In the genomic region with DNA sequence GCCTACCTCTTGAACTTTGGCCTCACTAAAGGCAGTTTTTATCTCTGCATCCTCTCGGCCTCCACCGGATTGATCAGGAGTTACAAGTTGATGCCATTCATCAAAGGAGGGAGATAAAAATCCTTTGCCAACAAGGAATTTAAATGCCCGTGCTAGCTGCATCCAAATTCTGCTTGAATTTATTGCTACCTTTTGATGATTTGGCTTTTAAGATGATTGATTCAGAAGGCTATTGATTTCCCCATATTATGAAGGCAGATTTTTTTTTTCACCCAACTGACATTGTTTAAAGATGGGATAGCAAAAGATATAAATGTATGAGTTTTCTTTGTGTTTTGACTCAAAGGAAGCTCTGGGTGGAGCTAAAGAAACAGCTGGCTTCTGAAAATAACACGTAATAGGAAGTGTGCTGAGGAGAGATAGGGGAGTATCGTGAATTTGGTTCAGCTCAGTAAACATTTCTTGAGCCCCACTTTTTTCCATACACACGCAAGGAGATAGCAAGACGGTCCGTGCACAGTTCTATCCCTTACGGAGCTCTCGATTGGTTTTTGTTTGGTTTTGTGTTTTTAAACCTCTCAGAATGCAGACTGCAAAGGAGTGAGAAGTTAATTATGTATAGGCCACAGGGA, we compare ENCODE assay signal across 8 mouse cellular contexts. TPM values are rescaled to one million over a fixed set of nuclear protein-coding genes. Genes with fewer than 3 reads are reported as not detected.
DNase-seq lines count a peak whose midpoint lies in the region; ATAC-seq and TF ChIP-seq lines count a peak whose summit lies in the region.

No protein-coding gene starts in this region.

- H3K9ac ChIP-seq in MEL (ENCODE audit: control insufficient read depth, low read depth, low read length, poor library complexity, severe bottlenecking), result peak overlapping the region; percentile 88
- peak overlapping the region; percentile 91 for H3K9ac ChIP-seq in forebrain, embryonic 14.5 days (ENCODE audit: low read length)
- peak overlapping the region; percentile 69 for H3K9ac ChIP-seq in limb, embryonic 15.5 days
- peak overlapping the region; percentile 80 for H3K9ac ChIP-seq in neural tube, embryonic 14.5 days (replicated peaks; ENCODE audit: low read depth, low read length)

- 45% methylated on average over 10 of the region's 10 CpGs for WGBS in forebrain, embryonic 14.5 days
- WGBS in limb, embryonic 15.5 days, result 41% methylated on average over 10 of the region's 10 CpGs
- 43% methylated on average over 10 of the region's 10 CpGs for WGBS in neural tube, embryonic 14.5 days

- ATAC-seq in forebrain, embryonic 14.5 days, result no peak
- no peak for ATAC-seq in limb, embryonic 15.5 days (ENCODE audit: insufficient number of reproducible peaks, low FRiP score, low TSS enrichment, low read depth)
- no peak for ATAC-seq in neural tube, embryonic 14.5 days (ENCODE audit: low read depth)

- TF ChIP-seq CTCF in MEL (IDR thresholded peaks at IDR 0.05 in 2 of 3, conservative IDR thresholded peaks at IDR 0.05 in 1 of 3; ENCODE audit: control insufficient read depth in 1 of 3, insufficient read depth in 1 of 3, low read depth in 2 of 3, low read length in 3 of 3, poor library complexity in 1 of 3, severe bottlenecking in 1 of 3), result no peak

- H3K4me3 ChIP-seq in MEL (ENCODE audit: control insufficient read depth in 1 of 2, insufficient read depth in 1 of 2, low read depth in 2 of 2, low read length in 2 of 2), result peak overlapping the region; percentile 78 to 82
- peak overlapping the region; percentile 86 for H3K4me3 ChIP-seq in forebrain, embryonic 14.5 days (ENCODE audit: low read depth, low read length)
- H3K4me3 ChIP-seq in limb, embryonic 15.5 days, result peak overlapping the region; percentile 92
- peak overlapping the region; percentile 84 for H3K4me3 ChIP-seq in neural tube, embryonic 14.5 days (ENCODE audit: low read depth, low read length)

- peaks cover 3 to 21% of the 10 kb centered on the region in 2 experiments; a peak in 2 of 4 replicates for H3K36me3 ChIP-seq in MEL (ENCODE audit: control insufficient read depth in 1 of 2, insufficient read depth in 2 of 2, low read length in 2 of 2)
- peaks cover 17% of the 10 kb centered on the region for H3K36me3 ChIP-seq in forebrain, embryonic 14.5 days (ENCODE audit: control insufficient read depth, insufficient read depth, low read length)
- H3K36me3 ChIP-seq in limb, embryonic 15.5 days, result peaks cover 18% of the 10 kb centered on the region; the same call in 1 of the 2 replicates
- 0 out of 2 replicates have a peak, but pooled peaks cover 4% of the 10 kb centered on the region for H3K36me3 ChIP-seq in neural tube, embryonic 14.5 days (ENCODE audit: control insufficient read depth, insufficient read depth, low read length)

- no peak for TF ChIP-seq POLR2A in MEL (IDR thresholded peaks at IDR 0.05; ENCODE audit: control insufficient read depth in 1 of 2, insufficient read depth in 1 of 2, low read depth in 1 of 2, low read length in 2 of 2, poor library complexity in 1 of 2)

- no peak for TF ChIP-seq RAD21 in MEL (IDR thresholded peaks at IDR 0.05; ENCODE audit: low read depth, low read length)

- H3K79me2 ChIP-seq in MEL (ENCODE audit: control insufficient read depth, insufficient read depth, low read length, poor library complexity), result peaks cover 17% of the 10 kb centered on the region

- H3K4me2 ChIP-seq in forebrain, embryonic 14.5 days (ENCODE audit: low read length), result peak overlapping the region; percentile 68
- H3K4me2 ChIP-seq in limb, embryonic 15.5 days, result peak overlapping the region; percentile 66
- H3K4me2 ChIP-seq in neural tube, embryonic 14.5 days (ENCODE audit: low read depth, low read length), result peak overlapping the region; percentile 68

- H3K9me3 ChIP-seq in MEL (replicated peaks; ENCODE audit: insufficient read depth, low read length), result no peaks in the 10 kb centered on the region
- H3K9me3 ChIP-seq in forebrain, embryonic 14.5 days (replicated peaks; ENCODE audit: control insufficient read depth, low read length), result no peaks in the 10 kb centered on the region
- H3K9me3 ChIP-seq in limb, embryonic 15.5 days, result no peaks in the 10 kb centered on the region
- no peaks in the 10 kb centered on the region for H3K9me3 ChIP-seq in neural tube, embryonic 14.5 days (ENCODE audit: control insufficient read depth, low read length)

- no peaks in the 10 kb centered on the region for H3K27me3 ChIP-seq in MEL (ENCODE audit: control insufficient read depth in 1 of 2, insufficient read depth in 2 of 2, low read length in 2 of 2)
- peaks cover 8% of the 10 kb centered on the region; the same call in 1 of the 2 replicates for H3K27me3 ChIP-seq in forebrain, embryonic 14.5 days (replicated peaks; ENCODE audit: control insufficient read depth, insufficient read depth, low read length)
- H3K27me3 ChIP-seq in limb, embryonic 15.5 days, result peaks cover 17% of the 10 kb centered on the region; the same call in 1 of the 2 replicates
- H3K27me3 ChIP-seq in neural tube, embryonic 14.5 days (ENCODE audit: control insufficient read depth, insufficient read depth, low read length), result no peaks in the 10 kb centered on the region

- intact Hi-C loops in left cerebral cortex, postnatal 10 days (cut with DNase I), result no loop called here

- peak; percentile 29 for DNase-seq in embryo, embryonic 10 days (ENCODE audit: low spot score)
- no peak for DNase-seq in embryo, embryonic 9.5 days (ENCODE audit: extremely low spot score)
- peak; percentile 92 for DNase-seq in MEL (ENCODE audit: low read depth, low spot score)
- peak; percentile 42 for DNase-seq in forebrain, embryonic 14.5 days (ENCODE audit: low spot score)
- no peak for DNase-seq in cerebellum, postnatal 36 days
- no peak for DNase-seq in left cerebral cortex, postnatal 10 days (ENCODE audit: extremely low spot score in 1 of 2, low spot score in 2 of 2)

- peak overlapping the region; percentile 97 for H3K27ac ChIP-seq in MEL (ENCODE audit: control insufficient read depth, low read depth, low read length)
- H3K27ac ChIP-seq in forebrain, embryonic 14.5 days (ENCODE audit: low read depth, low read length), result peak overlapping the region; percentile 81
- H3K27ac ChIP-seq in limb, embryonic 15.5 days, result no peak overlapping the region
- peak overlapping the region; percentile 80 for H3K27ac ChIP-seq in neural tube, embryonic 14.5 days (ENCODE audit: low read depth, low read length)

- peak; percentile 87 to 96 for TF ChIP-seq EP300 in MEL (IDR thresholded peaks at IDR 0.05; ENCODE audit: low read depth in 1 of 2, low read length in 2 of 2)

- peaks cover 12 to 29% of the 10 kb centered on the region in 2 experiments for H3K4me1 ChIP-seq in MEL (ENCODE audit: control insufficient read depth in 1 of 2, insufficient read depth in 2 of 2, low read length in 2 of 2)
- H3K4me1 ChIP-seq in forebrain, embryonic 14.5 days (ENCODE audit: control insufficient read depth, insufficient read depth, low read length), result peaks cover 12% of the 10 kb centered on the region
- peaks cover 15% of the 10 kb centered on the region for H3K4me1 ChIP-seq in limb, embryonic 15.5 days
- peaks cover 16% of the 10 kb centered on the region for H3K4me1 ChIP-seq in neural tube, embryonic 14.5 days (ENCODE audit: control insufficient read depth, insufficient read depth, low read length)

TF ChIP-seq in MEL, 35 proteins besides CTCF, POLR2A, EP300 and RAD21 (continues in another document):
- TF ChIP-seq RCOR1 (IDR thresholded peaks at IDR 0.05; ENCODE audit: low read depth, low read length), result peak; percentile 56; the same call in 1 of the 2 replicates
- no peak for TF ChIP-seq NRF1 (IDR thresholded peaks at IDR 0.05; ENCODE audit: insufficient read depth, low read depth, low read length, poor library complexity, severe bottlenecking)
- TF ChIP-seq MYC (IDR thresholded peaks at IDR 0.05; ENCODE audit: low read depth, low read length), result no peak
- no peak for TF ChIP-seq TBP (IDR thresholded peaks at IDR 0.05; ENCODE audit: low read depth, low read length)
- no peak for TF ChIP-seq ZMIZ1 (IDR thresholded peaks at IDR 0.05; ENCODE audit: low read depth, low read length)
- TF ChIP-seq CHD2 (IDR thresholded peaks at IDR 0.05; ENCODE audit: low read length), result no peak
- no peak for TF ChIP-seq KAT2A (conservative IDR thresholded peaks at IDR 0.05; ENCODE audit: low read depth, low read length)
- no peak for TF ChIP-seq POLR2AphosphoS5 (IDR thresholded peaks at IDR 0.05; ENCODE audit: borderline replicate concordance, low read depth, low read length)
- peak; percentile 70 for TF ChIP-seq HCFC1 (IDR thresholded peaks at IDR 0.05; ENCODE audit: low read depth, low read length)
- 0 out of 2 replicates have a peak, but pooled peaks have one; percentile 39 for TF ChIP-seq GABPA (IDR thresholded peaks at IDR 0.05; ENCODE audit: low read depth, low read length)
- no peak for TF ChIP-seq ZC3H11A (IDR thresholded peaks at IDR 0.05; ENCODE audit: low read depth, low read length)

RNA-seq across cellular contexts. Expression of a gene that starts 1.0 kb away (rescaled TPM):
- total RNA-seq in MEL (2012; rRNA removed), result 29.4 and 44.6 TPM in 2 replicates
- 10 to 100 TPM in 1 of 2 experiments, not detected in 1; 55.0 TPM for polyA plus RNA-seq in MEL (2012; ENCODE audit: insufficient read depth in 1 of 2, insufficient read length in 2 of 2, low read depth in 1 of 2, low replicate concordance in 2 of 2, missing spikeins in 1 of 2)
- 159 and 173 TPM in 2 replicates for polyA plus RNA-seq in forebrain, embryonic 14.5 days (2014; fragmentation: Nextera tagmentation; extraction: Ambion mirVana)
- 79.2 and 90.3 TPM in 2 replicates for polyA plus RNA-seq in limb, embryonic 15.5 days (2015; fragmentation: Nextera tagmentation; extraction: Ambion mirVana)
- polyA plus RNA-seq in neural tube, embryonic 14.5 days (2014; fragmentation: Nextera tagmentation; extraction: Ambion mirVana), result 181 and 199 TPM in 2 replicates
- 100 to 1,000 TPM; 141 to 143 TPM for total RNA-seq in left cerebral cortex, postnatal 10 days (2021)

RNA-seq across cellular contexts. Expression of a gene that starts 46.9 kb away (rescaled TPM):
- total RNA-seq in MEL (2012; rRNA removed), result not detected in 2 replicates
- polyA plus RNA-seq in MEL (2012; ENCODE audit: insufficient read depth in 1 of 2, insufficient read length in 2 of 2, low read depth in 1 of 2, low replicate concordance in 2 of 2, missing spikeins in 1 of 2), result under 1 TPM in 1 of 2 experiments, not detected in 1; 0.07 TPM
- 0.18 TPM in 1 of 2 replicates, not detected in the other for polyA plus RNA-seq in forebrain, embryonic 14.5 days (2014; fragmentation: Nextera tagmentation; extraction: Ambion mirVana)
- 0.13 TPM in 1 of 2 replicates, not detected in the other for polyA plus RNA-seq in limb, embryonic 15.5 days (2015; fragmentation: Nextera tagmentation; extraction: Ambion mirVana)
- polyA plus RNA-seq in neural tube, embryonic 14.5 days (2014; fragmentation: Nextera tagmentation; extraction: Ambion mirVana), result 0.09 TPM in 1 of 2 replicates, not detected in the other
- under 1 TPM; 0.16 to 0.19 TPM for total RNA-seq in left cerebral cortex, postnatal 10 days (2021)

RNA-seq across cellular contexts. Expression of a gene that starts 55.3 kb away (rescaled TPM):
- not detected in 2 replicates for total RNA-seq in MEL (2012; rRNA removed)
- polyA plus RNA-seq in MEL (2012; ENCODE audit: insufficient read depth in 1 of 2, insufficient read length in 2 of 2, low read depth in 1 of 2, low replicate concordance in 2 of 2, missing spikeins in 1 of 2), result not detected
- polyA plus RNA-seq in forebrain, embryonic 14.5 days (2014; fragmentation: Nextera tagmentation; extraction: Ambion mirVana), result 1.9 and 2.9 TPM in 2 replicates
- 3.4 and 5.0 TPM in 2 replicates for polyA plus RNA-seq in limb, embryonic 15.5 days (2015; fragmentation: Nextera tagmentation; extraction: Ambion mirVana)
- polyA plus RNA-seq in neural tube, embryonic 14.5 days (2014; fragmentation: Nextera tagmentation; extraction: Ambion mirVana), result 4.6 and 5.5 TPM in 2 replicates
- total RNA-seq in left cerebral cortex, postnatal 10 days (2021), result 1 to 10 TPM; 8.2 TPM

Comparison
In these comparisons a context has a peak if more than half of its experiments do, and no peak if none do; other contexts are left out.
1. DNase-seq: peak in embryo, embryonic 10 days (single experiment), MEL (single experiment) and forebrain, embryonic 14.5 days (single experiment); none in embryo, embryonic 9.5 days (single experiment), cerebellum, postnatal 36 days (0 of 2) and left cerebral cortex, postnatal 10 days (0 of 2).
2. Peak in every context shown above with its lines, with median percentiles within 50 percentile points of each other: H3K4me3 ChIP-seq, H3K9ac ChIP-seq and H3K4me2 ChIP-seq.